Mouse (Mus musculus) megakaryocyte, embryonic 14.5 days (primary cell): Measurements from ENCODE around the gene Khsrp.

Experiments
- FLI1 ChIP-seq: IDR thresholded peaks from 2 replicates; pipeline ENCODE4 v1.6.1; 2012; ENCODE audit warnings: low read length, inconsistent platforms, mixed read lengths
- GATA1 ChIP-seq: IDR thresholded peaks from 3 replicates; pipeline ENCODE4 v1.6.1; 2012; ENCODE audit warnings: mixed read lengths, low read length, inconsistent platforms, borderline replicate concordance

DNA sequence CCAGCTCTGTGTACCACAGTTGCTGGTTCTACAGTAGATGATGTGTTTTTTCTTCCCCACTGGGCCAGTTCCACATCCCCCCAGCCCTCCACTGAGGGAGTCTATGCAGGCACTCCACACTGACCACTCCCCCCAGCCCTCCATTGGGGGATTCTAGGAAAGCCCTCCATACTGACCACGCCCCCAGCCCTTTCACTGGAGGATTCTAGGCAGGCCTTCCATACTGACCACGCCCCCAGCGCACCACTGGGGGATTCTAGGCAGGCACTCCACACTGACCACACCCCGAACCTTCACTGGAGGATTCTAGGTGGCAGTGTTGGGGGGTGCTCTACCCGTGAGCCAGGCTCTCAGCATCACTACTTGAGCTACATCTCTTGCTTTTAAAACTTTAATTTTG lies 16.1 kb upstream of the Khsrp start:
- TF ChIP-seq GATA1 (no peak), FLI1 (no peak)
